Mouse (Mus musculus): ENCODE data around the gene Wdr89. TPM values are rescaled to one million over a fixed set of nuclear protein-coding genes. Genes with fewer than 3 reads are reported as not detected.

Gene Wdr89
- polyA plus RNA-seq, 1 experiment from 2014 or later = 9.5 TPM

DNA sequence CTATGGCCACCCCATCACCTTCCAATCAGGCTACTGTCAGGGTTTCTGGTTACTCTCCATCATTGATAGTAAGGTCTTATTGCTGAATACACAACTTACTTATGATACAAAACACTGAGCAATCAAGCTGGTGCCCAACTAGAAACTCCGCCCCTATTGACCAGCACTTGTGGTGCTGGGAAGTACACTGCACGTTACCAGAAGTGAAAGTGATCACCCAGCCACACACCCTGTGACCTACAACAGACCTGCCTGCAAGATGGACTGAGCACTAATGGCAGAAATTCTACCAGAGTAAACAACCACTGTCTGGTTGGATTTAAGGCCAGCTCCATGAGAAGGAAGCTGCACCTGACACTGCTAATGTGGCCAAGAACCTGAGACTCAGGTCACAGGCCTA, 31.0 kb downstream of the Wdr89 start:
- 67% methylated on average over 2 of the region's 2 CpGs for WGBS

DNA sequence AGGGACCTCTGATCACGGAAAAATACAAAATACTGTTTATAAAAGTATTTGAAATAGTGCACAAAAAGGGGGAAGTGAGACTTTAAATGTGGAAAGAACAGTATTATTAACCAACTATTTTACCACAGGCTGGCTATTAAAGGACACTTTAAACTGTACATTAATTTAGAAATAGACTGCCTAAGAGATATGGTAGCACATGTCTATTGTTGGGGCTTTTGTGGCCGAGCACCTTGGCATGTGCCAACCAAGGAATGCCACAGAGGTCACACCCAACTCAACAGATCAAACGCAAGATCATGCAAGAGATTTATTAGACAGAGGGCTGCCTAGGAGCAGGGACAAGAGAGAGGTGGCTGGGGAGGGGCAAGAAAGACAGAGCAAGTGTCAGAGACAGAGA, 32.2 kb downstream of the Wdr89 start:
- WGBS = 80% methylated on average over 3 of the region's 3 CpGs
- no peak overlapping the region for H3K4me3 ChIP-seq (ENCODE audit: low read length)
- no peaks in the 10 kb centered on the region for H3K9me3 ChIP-seq (ENCODE audit: control insufficient read depth, low read length)
- no peak for ATAC-seq (ENCODE audit: low read depth)
- no peaks in the 10 kb centered on the region for H3K4me1 ChIP-seq (replicated peaks; ENCODE audit: control insufficient read depth, insufficient read depth, low read length)
- no peaks in the 10 kb centered on the region for H3K27me3 ChIP-seq (ENCODE audit: control insufficient read depth, insufficient read depth, low read depth, low read length)
- H3K9ac ChIP-seq (ENCODE audit: low read length) = no peak overlapping the region
- H3K4me2 ChIP-seq (ENCODE audit: low read depth, low read length) = no peak overlapping the region
- H3K36me3 ChIP-seq (ENCODE audit: control insufficient read depth, insufficient read depth, low read length) = no peaks in the 10 kb centered on the region
- H3K27ac ChIP-seq (ENCODE audit: low read length) = no peak overlapping the region

More for the DNA sequence above, 31.0 kb downstream of the Wdr89 start:
- no peaks in the 10 kb centered on the region for H3K9me3 ChIP-seq (ENCODE audit: control insufficient read depth, low read length)
- no peaks in the 10 kb centered on the region for H3K36me3 ChIP-seq (ENCODE audit: control insufficient read depth, insufficient read depth, low read length)
- H3K4me1 ChIP-seq (replicated peaks; ENCODE audit: control insufficient read depth, insufficient read depth, low read length) = no peaks in the 10 kb centered on the region
- no peak overlapping the region for H3K27ac ChIP-seq (ENCODE audit: low read length)
- no peak overlapping the region for H3K9ac ChIP-seq (ENCODE audit: low read length)
- H3K27me3 ChIP-seq (ENCODE audit: control insufficient read depth, insufficient read depth, low read depth, low read length) = no peaks in the 10 kb centered on the region
- no peak overlapping the region for H3K4me3 ChIP-seq (ENCODE audit: low read length)
- H3K4me2 ChIP-seq (ENCODE audit: low read depth, low read length) = no peak overlapping the region
- ATAC-seq (ENCODE audit: low read depth) = no peak

DNA sequence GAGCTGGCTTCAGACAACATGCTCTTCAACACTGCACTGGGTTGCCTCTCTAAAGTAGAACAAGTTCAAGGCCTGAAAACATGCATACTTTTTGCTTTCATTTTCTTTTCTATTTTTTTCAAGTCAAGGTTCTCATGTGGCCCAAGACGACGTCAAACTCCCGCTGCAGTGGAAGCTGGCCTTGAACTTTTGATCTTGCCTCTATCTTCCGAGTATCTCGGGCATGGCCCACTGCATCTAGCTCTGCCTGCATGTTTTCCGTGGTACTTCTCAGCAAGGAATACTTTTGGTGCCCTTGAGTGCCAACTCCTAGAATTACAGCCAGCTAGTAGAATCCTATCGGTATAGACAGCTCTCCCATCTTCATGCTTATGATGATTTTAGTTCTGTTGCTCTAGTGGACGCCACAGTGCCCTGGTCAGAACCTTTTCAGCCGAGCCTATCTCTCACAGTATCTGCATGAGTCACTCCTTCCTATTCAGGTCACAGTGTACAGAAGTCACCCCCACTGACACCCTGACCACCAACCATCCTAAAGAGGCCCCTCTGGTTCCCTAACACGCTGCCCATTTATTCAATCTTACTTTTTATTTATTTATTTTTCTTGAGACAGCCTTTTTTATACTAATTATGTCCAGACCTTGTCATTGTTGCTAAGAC, 33.4 kb downstream of the Wdr89 start:
- Histone ChIP-seq H3K27ac (ENCODE audit: low read length) (no peak overlapping the region), H3K27me3 (ENCODE audit: control insufficient read depth, insufficient read depth, low read depth, low read length) (no peaks in the 10 kb centered on the region), H3K9me3 (ENCODE audit: control insufficient read depth, low read length) (no peaks in the 10 kb centered on the region), H3K4me1 (replicated peaks; ENCODE audit: control insufficient read depth, insufficient read depth, low read length) (no peaks in the 10 kb centered on the region), H3K9ac (ENCODE audit: low read length) (no peak overlapping the region), H3K36me3 (ENCODE audit: control insufficient read depth, insufficient read depth, low read length) (no peaks in the 10 kb centered on the region), H3K4me3 (ENCODE audit: low read length) (no peak overlapping the region), H3K4me2 (ENCODE audit: low read depth, low read length) (no peak overlapping the region)
- WGBS = 78% methylated on average over 10 of the region's 10 CpGs
- ATAC-seq (ENCODE audit: low read depth) = no peak

DNA sequence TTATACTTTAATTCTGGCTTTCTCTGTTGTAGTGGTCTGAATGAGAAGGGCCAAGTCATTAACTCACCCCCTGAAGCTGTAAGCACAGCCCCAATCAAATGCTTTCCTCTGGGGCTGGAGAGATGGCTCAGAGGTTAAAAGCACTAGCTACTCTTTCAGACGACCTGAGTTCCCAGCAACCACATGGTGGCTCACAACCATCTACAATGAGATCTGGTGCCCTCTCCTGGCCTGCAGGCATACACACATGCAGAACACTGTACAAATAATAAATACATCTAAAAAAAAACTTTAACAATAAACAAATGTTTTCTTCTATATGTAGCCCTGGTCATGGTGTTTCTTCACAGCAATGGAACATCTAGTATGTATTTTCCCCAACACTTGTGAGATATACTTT, 39.7 kb downstream of the Wdr89 start:
- Histone ChIP-seq H3K9ac (ENCODE audit: low read length) (no peak overlapping the region), H3K4me2 (ENCODE audit: low read depth, low read length) (no peak overlapping the region), H3K27ac (ENCODE audit: low read length) (no peak overlapping the region), H3K4me1 (replicated peaks; ENCODE audit: control insufficient read depth, insufficient read depth, low read length) (no peaks in the 10 kb centered on the region), H3K9me3 (ENCODE audit: control insufficient read depth, low read length) (no peaks in the 10 kb centered on the region), H3K4me3 (ENCODE audit: low read length) (no peak overlapping the region), H3K27me3 (ENCODE audit: control insufficient read depth, insufficient read depth, low read depth, low read length) (no peaks in the 10 kb centered on the region), H3K36me3 (ENCODE audit: control insufficient read depth, insufficient read depth, low read length) (no peaks in the 10 kb centered on the region)
- no peak for ATAC-seq (ENCODE audit: low read depth)
- WGBS = 63% methylated on average over 1 of the region's 1 CpGs

DNA sequence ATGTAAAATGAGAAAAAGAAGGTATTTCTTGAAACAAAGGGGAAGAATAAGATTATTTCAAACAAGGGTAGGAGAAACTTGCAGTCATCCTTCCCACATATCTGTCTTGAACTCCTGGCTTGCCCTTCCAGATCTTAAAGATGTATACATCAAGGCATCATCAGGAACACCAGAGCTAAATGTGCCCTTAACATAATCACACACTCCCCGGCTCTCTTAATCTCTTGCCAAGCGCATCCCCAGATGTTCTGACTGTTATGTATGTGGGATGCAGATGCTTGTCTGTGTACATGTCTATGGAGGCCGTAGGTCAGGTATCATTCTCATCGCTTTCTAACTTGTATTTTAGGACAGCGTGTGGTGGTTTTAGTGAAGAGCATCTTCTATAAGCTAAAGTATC, 46.0 kb downstream of the Wdr89 start:
- H3K36me3 ChIP-seq (ENCODE audit: control insufficient read depth, insufficient read depth, low read length) = no peaks in the 10 kb centered on the region
- no peaks in the 10 kb centered on the region for H3K4me1 ChIP-seq (replicated peaks; ENCODE audit: control insufficient read depth, insufficient read depth, low read length)
- no peaks in the 10 kb centered on the region; the same call in 1 of the 2 replicates for H3K9me3 ChIP-seq (ENCODE audit: control insufficient read depth, low read length)
- H3K9ac ChIP-seq (ENCODE audit: low read length) = no peak overlapping the region
- H3K27me3 ChIP-seq (ENCODE audit: control insufficient read depth, insufficient read depth, low read depth, low read length) = no peaks in the 10 kb centered on the region
- 88% methylated on average over 5 of the region's 5 CpGs for WGBS
- H3K4me2 ChIP-seq (ENCODE audit: low read depth, low read length) = no peak overlapping the region
- ATAC-seq (ENCODE audit: low read depth) = no peak
- H3K27ac ChIP-seq (ENCODE audit: low read length) = no peak overlapping the region
- H3K4me3 ChIP-seq (ENCODE audit: low read length) = no peak overlapping the region

DNA sequence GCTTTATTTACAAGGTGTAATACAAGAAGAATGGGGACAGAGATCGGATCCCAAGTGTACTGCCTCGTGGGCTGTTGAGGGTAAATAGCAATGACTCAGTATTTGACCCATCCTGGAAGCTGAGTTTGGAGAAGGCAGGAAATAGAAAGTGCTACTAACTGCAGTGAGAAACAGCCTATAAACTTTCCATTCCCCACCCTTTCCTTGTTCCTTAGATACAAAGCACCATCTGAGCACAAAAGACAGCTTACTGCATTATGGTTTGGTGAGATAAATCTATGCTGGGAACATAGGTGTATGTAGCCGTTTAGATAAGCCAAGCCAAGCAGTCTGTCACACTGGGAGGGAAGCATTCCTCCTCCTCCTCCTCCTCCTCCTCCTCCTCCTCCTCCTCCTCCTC, 46.5 kb downstream of the Wdr89 start:
- no peak overlapping the region for H3K27ac ChIP-seq (ENCODE audit: low read length)
- 63% methylated on average over 3 of the region's 3 CpGs for WGBS
- no peak for ATAC-seq (ENCODE audit: low read depth)
- H3K27me3 ChIP-seq (ENCODE audit: control insufficient read depth, insufficient read depth, low read depth, low read length) = no peaks in the 10 kb centered on the region
- H3K4me2 ChIP-seq (ENCODE audit: low read depth, low read length) = no peak overlapping the region
- H3K4me1 ChIP-seq (replicated peaks; ENCODE audit: control insufficient read depth, insufficient read depth, low read length) = no peaks in the 10 kb centered on the region
- H3K9ac ChIP-seq (ENCODE audit: low read length) = no peak overlapping the region
- no peak overlapping the region for H3K4me3 ChIP-seq (ENCODE audit: low read length)
- H3K36me3 ChIP-seq (ENCODE audit: control insufficient read depth, insufficient read depth, low read length) = no peaks in the 10 kb centered on the region
- no peaks in the 10 kb centered on the region; the same call in 1 of the 2 replicates for H3K9me3 ChIP-seq (ENCODE audit: control insufficient read depth, low read length)

DNA sequence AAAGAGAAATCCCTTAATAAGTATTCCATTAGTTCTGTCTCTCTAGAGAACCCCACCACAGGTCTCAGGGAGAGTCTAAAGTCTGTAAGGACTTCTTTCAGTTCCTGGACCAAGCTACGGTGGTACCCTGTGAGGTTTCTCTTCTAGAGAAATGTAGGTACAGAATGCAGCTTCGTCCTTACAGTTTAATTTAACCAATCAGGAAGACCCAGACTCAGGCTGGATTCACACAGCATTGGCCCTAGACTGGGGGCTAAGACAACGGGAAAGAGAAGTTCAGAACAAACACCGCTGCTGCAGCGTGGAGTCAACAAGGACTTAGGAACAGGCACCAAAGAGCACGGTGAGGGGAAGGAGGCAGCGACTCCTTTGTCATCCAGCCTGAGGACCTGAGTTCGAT, 52.5 kb downstream of the Wdr89 start:
- no peaks in the 10 kb centered on the region; the same call in 1 of the 2 replicates for H3K9me3 ChIP-seq (ENCODE audit: control insufficient read depth, low read length)
- peaks cover 6% of the 10 kb centered on the region for H3K4me1 ChIP-seq (replicated peaks; ENCODE audit: control insufficient read depth, insufficient read depth, low read length)
- H3K4me3 ChIP-seq (ENCODE audit: low read length) = no peak overlapping the region
- 54% methylated on average over 8 of the region's 8 CpGs for WGBS
- no peaks in the 10 kb centered on the region for H3K27me3 ChIP-seq (ENCODE audit: control insufficient read depth, insufficient read depth, low read depth, low read length)
- H3K4me2 ChIP-seq (ENCODE audit: low read depth, low read length) = no peak overlapping the region
- H3K9ac ChIP-seq (ENCODE audit: low read length) = no peak overlapping the region
- no peak overlapping the region for H3K27ac ChIP-seq (ENCODE audit: low read length)
- ATAC-seq (ENCODE audit: low read depth) = no peak
- no peaks in the 10 kb centered on the region for H3K36me3 ChIP-seq (ENCODE audit: control insufficient read depth, insufficient read depth, low read length)

DNA sequence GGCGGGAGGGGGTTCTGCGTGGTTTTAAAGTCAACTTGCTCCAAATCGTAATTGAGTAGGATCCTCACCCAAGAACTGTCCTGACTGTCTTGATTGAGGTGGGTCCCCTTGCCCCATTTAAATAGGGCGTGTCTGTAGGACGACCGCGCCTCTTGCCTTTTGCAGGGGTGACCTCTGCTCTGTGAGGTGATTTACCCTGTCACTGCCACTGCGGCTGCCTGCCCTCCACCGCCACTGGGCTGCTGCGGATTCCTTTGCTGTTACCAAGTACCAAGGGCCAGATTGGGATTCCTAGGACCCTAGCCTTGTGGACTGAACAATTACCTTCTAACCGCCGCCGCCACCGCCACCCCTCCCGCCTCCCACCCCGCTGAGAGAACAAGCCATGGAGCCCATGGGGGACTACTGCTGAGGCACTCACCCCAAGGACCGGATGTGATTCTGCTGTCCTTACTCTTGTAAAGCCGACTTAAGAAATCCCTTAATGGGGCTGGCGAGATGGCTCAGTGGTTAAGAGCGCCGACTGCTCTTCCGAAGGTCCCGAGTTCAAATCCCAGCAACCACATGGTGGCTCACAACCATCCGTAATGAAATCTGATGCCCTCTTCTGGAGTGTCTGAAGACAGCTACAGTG, 53.1 kb downstream of the Wdr89 start:
- Histone ChIP-seq H3K27me3 (ENCODE audit: control insufficient read depth, insufficient read depth, low read depth, low read length) (no peaks in the 10 kb centered on the region), H3K9me3 (ENCODE audit: control insufficient read depth, low read length) (no peaks in the 10 kb centered on the region; the same call in 1 of the 2 replicates), H3K36me3 (ENCODE audit: control insufficient read depth, insufficient read depth, low read length) (no peaks in the 10 kb centered on the region), H3K9ac (ENCODE audit: low read length) (peak overlapping the region; percentile 32), H3K4me3 (ENCODE audit: low read length) (peak overlapping the region; percentile 37), H3K4me2 (ENCODE audit: low read depth, low read length) (peak overlapping the region; percentile 58), H3K27ac (ENCODE audit: low read length) (no peak overlapping the region), H3K4me1 (replicated peaks; ENCODE audit: control insufficient read depth, insufficient read depth, low read length) (peaks cover 6% of the 10 kb centered on the region)
- WGBS = 6% methylated on average over 23 of the region's 24 CpGs
- peak; percentile 45; the same call in 1 of the 2 replicates for ATAC-seq (ENCODE audit: low read depth)

DNA sequence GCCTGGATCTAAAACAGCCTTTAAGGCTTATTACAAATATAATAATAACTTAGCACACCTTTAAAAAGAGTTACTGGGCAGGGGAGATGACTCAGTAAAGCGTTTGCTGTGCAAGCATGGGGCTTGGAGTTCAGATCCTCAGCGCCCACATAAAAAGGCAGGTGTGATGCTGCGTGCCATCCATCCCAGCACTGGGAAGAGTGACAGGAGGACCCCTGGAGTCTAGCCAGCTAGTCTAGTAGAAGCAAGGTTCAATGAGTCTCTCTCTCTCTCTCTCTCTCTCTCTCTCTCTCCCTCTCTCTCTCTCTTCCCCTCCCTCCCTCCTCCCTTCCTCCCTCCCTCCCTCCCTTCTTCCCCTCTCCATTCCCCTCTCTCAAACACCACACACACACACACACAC, 53.8 kb downstream of the Wdr89 start:
- Histone ChIP-seq H3K4me2 (ENCODE audit: low read depth, low read length) (no peak overlapping the region), H3K9me3 (ENCODE audit: control insufficient read depth, low read length) (no peaks in the 10 kb centered on the region), H3K36me3 (ENCODE audit: control insufficient read depth, insufficient read depth, low read length) (no peaks in the 10 kb centered on the region), H3K27ac (ENCODE audit: low read length) (no peak overlapping the region), H3K4me3 (ENCODE audit: low read length) (no peak overlapping the region), H3K27me3 (ENCODE audit: control insufficient read depth, insufficient read depth, low read depth, low read length) (no peaks in the 10 kb centered on the region), H3K9ac (ENCODE audit: low read length) (no peak overlapping the region), H3K4me1 (replicated peaks; ENCODE audit: control insufficient read depth, insufficient read depth, low read length) (peaks cover 6% of the 10 kb centered on the region)
- WGBS = 34% methylated on average over 3 of the region's 3 CpGs
- no peak for ATAC-seq (ENCODE audit: low read depth)

Data from lung, embryonic 16.5 days (tissue).